Mouse (Mus musculus): ENCODE data around the gene Gstm5. TPM values are rescaled to one million over a fixed set of nuclear protein-coding genes. Genes with fewer than 3 reads are reported as not detected.

Gstm5 gene
- 150 TPM for polyA plus RNA-seq (2021)

DNA sequence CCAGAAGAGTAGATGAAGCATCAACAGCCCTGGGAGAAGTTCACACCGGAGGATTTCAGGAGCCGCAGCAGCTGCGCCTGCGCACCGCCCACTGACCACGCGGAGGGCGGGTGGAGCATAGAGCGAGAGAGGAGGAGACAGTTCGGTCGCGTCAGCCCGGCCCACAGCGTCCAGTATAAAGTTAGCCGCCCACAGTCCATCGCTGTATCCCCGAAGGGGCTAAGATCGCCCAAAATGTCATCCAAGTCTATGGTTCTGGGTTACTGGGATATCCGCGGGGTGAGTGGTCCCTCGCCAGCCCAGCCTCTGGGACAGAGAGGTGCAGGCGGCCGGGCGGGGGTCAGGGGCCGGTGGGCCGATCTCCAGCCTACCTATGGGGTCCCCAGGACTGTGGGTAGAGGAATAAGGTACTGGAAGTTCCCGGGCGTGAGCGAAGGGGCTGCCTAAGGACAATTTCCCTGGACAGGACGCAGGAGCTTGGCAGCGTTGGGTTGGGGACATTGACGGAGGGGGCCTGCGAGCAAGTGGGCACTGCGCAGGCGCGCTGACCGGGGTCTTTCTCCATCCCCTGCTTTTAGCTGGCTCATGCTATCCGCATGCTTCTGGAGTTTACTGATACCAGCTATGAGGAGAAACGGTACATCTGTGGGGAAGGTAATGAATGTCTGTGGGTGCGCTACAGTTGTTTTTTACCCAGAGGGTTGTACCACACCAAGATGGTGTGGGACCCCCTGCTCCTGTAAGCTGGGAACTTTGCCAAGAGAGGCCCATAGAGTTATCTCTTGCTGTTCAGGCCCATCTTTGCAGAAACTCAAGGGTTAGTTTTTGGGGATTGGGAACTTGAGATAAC is at the start of gene Gstm5:
TSS of gene Gstm5 (plus strand) at position 102 of the 850 bp plus-strand sequence.
- in situ Hi-C loops (cut with MboI; ENCODE audit: low pct_unique_long_range_greater_than_20kb) = no loop called here
- ChIA-PET POLR2A (interaction anchor here (0.6 to 1.7 kb wide), 2 partner anchors 12 to 21 kb away, joined by 3 to 7 read pairs; no protein-coding TSS in a partner anchor), CTCF (interaction anchor here (1.0 to 4.1 kb wide), 5 partner anchors 8 to 29 kb away, joined by 3 to 17 read pairs (median 3); partner anchors contain the start of gene Eps8l3)
- DNase-seq (ENCODE audit: low read depth, low spot score) = peak; percentile 83
- H3K27me3 ChIP-seq = no peaks in the 10 kb centered on the region
- no peak for TF ChIP-seq CTCF (IDR thresholded peaks at IDR 0.05)
- ATAC-seq = peak; percentile 93

DNA sequence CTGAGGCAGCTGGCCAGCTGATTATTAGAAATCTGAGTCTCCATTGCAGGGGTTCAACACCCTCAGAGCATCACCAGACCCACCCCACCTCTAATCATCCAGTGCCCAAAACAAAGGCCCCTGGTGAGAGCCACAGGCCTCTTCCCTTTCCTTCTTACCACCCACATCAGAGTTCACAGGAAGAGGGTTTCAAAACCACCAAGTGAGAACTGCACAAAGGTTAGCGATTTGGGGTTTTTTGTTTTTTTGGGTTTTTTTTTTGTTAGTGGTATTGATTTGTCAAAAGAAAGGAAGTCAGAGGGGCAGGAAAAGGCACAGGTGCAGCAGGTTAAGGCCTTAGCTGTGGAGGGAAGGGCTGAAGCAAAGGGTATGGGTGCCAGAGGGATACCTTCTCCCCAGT is 49.4 kb upstream of the Gstm5 start:
- DNase-seq (ENCODE audit: low read depth, low spot score) = no peak
- no peak for TF ChIP-seq CTCF (IDR thresholded peaks at IDR 0.05)
- CTCF ChIA-PET = interaction anchor here (0.7 to 1.5 kb wide), 2 partner anchors 10 to 45 kb away, joined by 3 to 8 read pairs; no protein-coding TSS in a partner anchor
- POLR2A ChIA-PET = no interaction called here
- in situ Hi-C loops (cut with MboI; ENCODE audit: low pct_unique_long_range_greater_than_20kb) = no loop called here
- H3K27me3 ChIP-seq = no peaks in the 10 kb centered on the region
- no peak for ATAC-seq

DNA sequence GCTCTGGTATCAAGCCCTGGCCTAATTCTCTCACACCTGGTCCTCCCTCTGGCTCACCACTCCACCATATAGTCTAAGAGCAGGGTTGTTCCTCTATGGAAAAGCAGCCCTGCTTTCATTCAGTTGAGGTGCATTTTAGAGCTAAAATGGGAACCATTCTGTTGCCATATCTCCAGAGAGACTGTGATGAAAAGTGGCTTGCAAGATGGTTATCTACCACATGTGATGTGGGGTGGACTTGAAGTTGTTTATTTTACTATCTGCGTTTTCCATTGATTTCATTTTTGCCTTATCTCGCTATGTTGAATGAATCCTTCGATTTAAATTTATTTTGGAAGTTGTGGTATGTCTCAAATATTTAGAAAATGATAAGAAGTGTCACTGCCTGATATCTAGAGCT is 48.8 kb upstream of the Gstm5 start:
- ATAC-seq = no peak
- in situ Hi-C loops (cut with MboI; ENCODE audit: low pct_unique_long_range_greater_than_20kb) = no loop called here
- ChIA-PET CTCF (interaction anchor here (1.5 kb wide), 1 partner anchor 11 kb away, joined by 8 read pairs; no protein-coding TSS in a partner anchor), POLR2A (interaction anchor here (1.2 kb wide), 1 partner anchor 33 kb away, joined by 3 read pairs; no protein-coding TSS in a partner anchor)
- no peaks in the 10 kb centered on the region for H3K27me3 ChIP-seq
- no peak for DNase-seq (ENCODE audit: low read depth, low spot score)
- TF ChIP-seq CTCF (IDR thresholded peaks at IDR 0.05) = no peak

DNA sequence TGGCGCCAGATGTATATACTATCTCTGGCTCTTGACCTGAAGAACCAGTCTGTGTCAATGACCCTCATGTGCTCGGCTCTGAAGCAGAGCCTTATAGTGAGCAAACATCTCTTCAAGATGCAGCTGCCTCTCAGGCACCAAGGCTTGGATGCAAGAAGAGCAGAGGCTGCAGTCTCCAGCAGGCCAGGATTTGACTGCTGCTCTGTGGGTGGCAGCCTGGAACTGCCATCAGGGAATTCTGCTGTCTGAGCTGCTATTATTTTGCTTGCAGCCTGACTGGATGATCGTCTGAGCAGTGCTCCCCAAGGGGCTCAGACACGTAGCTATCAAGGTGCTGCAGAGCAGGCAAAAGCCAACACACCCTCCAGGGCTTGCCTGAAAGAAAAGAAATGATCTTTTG is 47.5 kb upstream of the Gstm5 start:
- no peak for ATAC-seq
- in situ Hi-C loops (cut with MboI; ENCODE audit: low pct_unique_long_range_greater_than_20kb) = no loop called here
- TF ChIP-seq CTCF (IDR thresholded peaks at IDR 0.05) = no peak
- H3K27me3 ChIP-seq = no peaks in the 10 kb centered on the region
- ChIA-PET POLR2A (interaction anchor here (0.6 to 1.2 kb wide), 3 partner anchors 34 to 106 kb away, joined by 3 read pairs; no protein-coding TSS in a partner anchor), CTCF (interaction anchor here (0.8 to 1.6 kb wide), 4 partner anchors 15 to 99 kb away, joined by 3 to 6 read pairs (median 3); no protein-coding TSS in a partner anchor)
- no peak for DNase-seq (ENCODE audit: low read depth, low spot score)

DNA sequence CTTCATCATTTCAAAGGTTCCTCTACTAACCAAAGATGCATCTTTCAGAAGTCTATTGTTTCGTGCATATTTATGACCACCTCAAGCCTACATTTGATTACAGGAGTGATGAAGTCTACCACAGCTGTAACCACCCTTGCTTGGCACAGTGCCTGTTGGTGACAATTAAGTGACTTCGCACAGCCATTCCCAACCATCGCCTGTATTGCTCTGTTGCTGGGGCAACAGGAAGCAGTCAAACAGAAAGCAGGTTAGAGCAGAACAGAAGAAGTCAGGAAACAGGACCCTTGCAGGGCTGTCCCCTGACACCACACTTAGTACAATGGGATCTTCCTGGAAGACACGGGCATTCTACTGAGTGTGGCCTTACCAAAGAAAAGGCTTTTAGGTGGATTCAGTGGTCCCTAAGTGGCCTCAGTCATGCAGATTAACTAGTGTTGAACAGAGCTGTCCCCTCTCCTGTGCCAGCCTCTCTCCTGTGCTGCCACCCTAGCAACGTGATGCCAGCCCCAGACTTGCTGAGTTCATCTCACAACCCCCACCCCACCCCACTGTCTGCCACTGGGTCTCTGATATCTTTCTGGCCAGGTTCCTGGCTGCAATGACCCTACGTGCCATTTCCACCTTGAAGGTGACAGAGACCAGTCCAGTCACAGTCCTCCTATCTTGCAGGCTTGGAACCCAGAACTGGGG is 46.5 kb upstream of the Gstm5 start:
- POLR2A ChIA-PET = no interaction called here

DNA sequence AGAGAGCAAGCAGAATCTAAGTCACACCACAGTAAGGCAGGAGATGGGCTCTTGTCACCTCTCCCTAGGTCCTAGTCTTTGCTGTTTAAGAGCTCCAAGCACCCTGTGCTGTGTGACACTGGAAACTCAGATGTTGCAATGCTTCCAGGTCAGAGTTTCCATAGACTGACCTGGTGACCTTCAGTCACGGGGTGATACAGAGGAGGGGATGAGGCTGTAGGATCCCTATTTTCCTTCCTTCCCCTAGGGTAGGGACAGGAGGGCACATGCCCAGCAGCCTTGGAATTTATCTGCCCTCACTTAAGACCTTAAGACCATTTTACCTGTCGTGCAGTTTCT is 46.0 kb upstream of the Gstm5 start:
- no peaks in the 10 kb centered on the region for H3K27me3 ChIP-seq
- in situ Hi-C loops (cut with MboI; ENCODE audit: low pct_unique_long_range_greater_than_20kb) = no loop called here
- ChIA-PET CTCF (interaction anchor here (0.9 to 1.9 kb wide), 9 partner anchors 10 to 96 kb away, joined by 3 to 5 read pairs (median 4); no protein-coding TSS in a partner anchor), POLR2A (interaction anchor here (1.3 to 1.4 kb wide), 3 partner anchors 90 to 154 kb away, joined by 3 to 9 read pairs (median 5); partner anchors contain the start of genes Ahcyl1 and Csf1)
- no peak for TF ChIP-seq CTCF (IDR thresholded peaks at IDR 0.05)
- ATAC-seq (no peak), DNase-seq (ENCODE audit: low read depth, low spot score) (no peak)

More for the DNA sequence above, 46.5 kb upstream of the Gstm5 start:
- CTCF ChIA-PET = interaction anchor here (0.9 to 1.9 kb wide), 12 partner anchors 10 to 100 kb away, joined by 3 to 6 read pairs (median 4); no protein-coding TSS in a partner anchor
- no peak for ATAC-seq
- H3K27me3 ChIP-seq = no peaks in the 10 kb centered on the region
- in situ Hi-C loops (cut with MboI; ENCODE audit: low pct_unique_long_range_greater_than_20kb) = no loop called here
- DNase-seq (ENCODE audit: low read depth, low spot score) = no peak
- TF ChIP-seq CTCF (IDR thresholded peaks at IDR 0.05) = no peak

DNA sequence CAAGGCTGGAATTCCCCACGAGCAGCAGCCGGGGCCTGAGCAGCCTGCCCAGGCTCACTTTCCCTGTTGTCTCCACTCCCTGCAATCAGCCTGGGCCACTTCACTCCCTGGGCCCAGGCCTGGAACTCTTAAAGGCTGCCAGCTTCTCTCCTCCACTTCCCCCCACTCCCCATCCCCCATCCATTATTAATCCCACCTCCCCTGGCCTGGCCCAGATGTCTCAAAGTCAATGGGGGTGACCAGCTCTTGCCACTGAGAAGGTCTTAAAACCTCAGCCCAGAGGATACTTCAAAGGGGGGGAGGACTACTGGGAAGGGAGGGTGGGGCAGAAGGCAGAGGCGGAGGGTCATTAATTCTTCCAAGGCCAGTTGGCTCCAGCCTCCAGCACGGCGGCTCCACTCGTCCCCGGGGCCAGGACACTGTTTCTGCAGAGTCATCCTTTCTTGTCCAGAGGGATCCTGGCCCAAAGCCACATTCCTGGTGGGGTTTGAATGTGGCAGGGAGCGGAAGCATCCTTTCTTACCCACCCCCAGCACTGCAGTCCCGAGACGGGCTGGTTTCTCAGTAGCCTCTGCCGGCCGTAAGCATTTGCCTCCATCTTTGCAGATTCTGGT is 45.1 kb upstream of the Gstm5 start:
- no peaks in the 10 kb centered on the region for H3K27me3 ChIP-seq
- ChIA-PET POLR2A (interaction anchor here (1.1 to 1.4 kb wide), 4 partner anchors 43 to 154 kb away, joined by 3 to 9 read pairs (median 4); partner anchors contain the start of genes Ahcyl1 and Csf1), CTCF (interaction anchor here (0.9 to 1.9 kb wide), 10 partner anchors 11 to 153 kb away, joined by 3 to 5 read pairs (median 4); no protein-coding TSS in a partner anchor)
- in situ Hi-C loops (cut with MboI; ENCODE audit: low pct_unique_long_range_greater_than_20kb) = no loop called here
- TF ChIP-seq CTCF (IDR thresholded peaks at IDR 0.05) = no peak
- ATAC-seq (peak; percentile 80), DNase-seq (ENCODE audit: low read depth, low spot score) (peak; percentile 96)

DNA sequence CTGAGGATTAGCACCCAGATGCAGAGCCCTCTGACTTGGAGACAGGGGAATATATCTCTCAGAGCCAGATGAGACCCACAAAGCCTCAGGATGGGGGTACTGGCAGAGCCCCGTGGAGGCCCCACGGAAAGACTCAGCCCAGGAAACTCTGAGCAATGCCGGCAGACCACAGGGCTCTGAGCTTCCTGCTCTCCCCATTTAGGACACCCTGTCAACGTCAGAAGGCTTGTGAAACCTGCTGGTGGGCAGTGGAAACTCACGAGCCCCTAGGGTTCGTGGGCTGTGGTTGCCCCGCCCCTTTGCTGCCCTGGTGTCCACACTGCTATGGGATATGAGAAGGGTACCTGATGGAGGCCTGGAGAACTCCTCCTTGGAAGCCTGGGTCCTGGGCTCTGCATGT is 42.8 kb upstream of the Gstm5 start:
- DNase-seq (ENCODE audit: low read depth, low spot score) (no peak), ATAC-seq (no peak)
- TF ChIP-seq CTCF (IDR thresholded peaks at IDR 0.05) = no peak
- in situ Hi-C loops (cut with MboI; ENCODE audit: low pct_unique_long_range_greater_than_20kb) = no loop called here
- ChIA-PET CTCF (interaction anchor here (1.1 to 1.4 kb wide), 3 partner anchors 107 to 154 kb away, joined by 3 to 5 read pairs (median 4); no protein-coding TSS in a partner anchor), POLR2A (interaction anchor here (1.3 to 1.5 kb wide), 2 partner anchors 27 to 93 kb away, joined by 3 to 4 read pairs; partner anchors contain the start of gene Csf1)
- H3K27me3 ChIP-seq = no peaks in the 10 kb centered on the region

DNA sequence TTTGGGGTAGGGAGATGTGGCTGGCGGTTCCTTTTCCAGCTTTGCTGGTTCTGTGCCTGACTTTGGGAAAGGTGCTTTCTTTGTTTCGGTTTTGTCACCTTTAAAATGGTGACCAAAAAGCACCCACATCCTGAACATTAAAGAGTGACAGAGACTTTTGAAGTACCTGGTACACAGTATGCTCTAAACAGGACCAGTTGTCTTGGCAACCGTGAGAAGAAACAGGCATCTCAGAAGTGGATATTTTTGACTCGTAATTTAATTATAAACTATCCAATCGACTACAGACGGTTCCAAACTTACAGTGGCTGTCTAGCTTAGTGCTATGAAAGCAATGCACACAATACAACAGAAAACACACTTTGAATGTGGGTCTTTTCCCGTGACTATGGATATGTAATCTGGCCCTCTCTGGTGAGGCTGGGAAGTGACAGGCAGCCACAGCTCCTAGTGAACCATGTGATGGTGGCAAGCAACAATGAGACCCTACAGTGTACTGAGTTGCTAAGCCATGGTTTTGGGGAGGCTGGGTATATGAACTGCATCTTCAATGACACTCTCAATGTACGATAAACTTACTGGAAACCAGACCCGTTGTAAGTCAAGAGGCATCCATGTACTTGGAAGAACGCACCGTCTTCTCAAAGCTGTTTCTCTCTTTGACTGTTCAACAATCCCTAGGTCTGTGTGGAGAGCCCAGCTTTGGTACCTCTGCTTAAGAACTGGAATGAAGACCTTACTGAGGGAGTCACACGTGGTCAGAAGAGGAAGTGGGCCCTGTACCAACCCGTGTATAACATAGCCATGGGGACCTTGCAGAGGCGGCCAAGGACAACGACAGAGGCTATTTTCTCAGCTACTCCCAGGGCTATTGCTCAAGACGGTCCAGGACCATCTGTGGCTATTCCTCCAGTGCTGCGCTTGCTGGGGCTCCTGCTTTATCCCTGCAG is 42.1 kb upstream of the Gstm5 start:
- ATAC-seq = no peak
- no peaks in the 10 kb centered on the region for H3K27me3 ChIP-seq
- CTCF ChIA-PET = interaction anchor here (0.6 to 1.4 kb wide), 5 partner anchors 10 to 294 kb away, joined by 3 to 5 read pairs (median 3); no protein-coding TSS in a partner anchor
- no peak for DNase-seq (ENCODE audit: low read depth, low spot score)
- TF ChIP-seq CTCF (IDR thresholded peaks at IDR 0.05) = no peak
- POLR2A ChIA-PET = interaction anchor here (1.0 to 1.5 kb wide), 3 partner anchors 28 to 157 kb away, joined by 3 to 4 read pairs (median 3); partner anchors contain the start of gene Csf1
- in situ Hi-C loops (cut with MboI; ENCODE audit: low pct_unique_long_range_greater_than_20kb) = no loop called here
